In genomic region chr4:141993347-141994061, GRCm38 (mm10) we compare ENCODE assay signal across 13 mouse cellular contexts. TPM values are rescaled to one million over a fixed set of nuclear protein-coding genes. Genes with fewer than 3 reads are reported as not detected.
A peak's percentile ranks its signal among the peaks of the same experiment; 100 is the strongest.
DNase-seq lines count a peak whose midpoint lies in the region; ATAC-seq and TF ChIP-seq lines count a peak whose summit lies in the region.
"Had no signal": no experiment of that assay in that cellular context is flagged by ENCODE, and none has a peak within 500 bp of the region (broad histone marks: within the 10 kb centered on the region; RNA-seq: fewer than 3 reads in every experiment).

No protein-coding gene starts in this region.

- no peak overlapping the region for H3K27ac ChIP-seq in liver, postnatal 0 days (ENCODE audit: low read depth)
- H3K27ac ChIP-seq in midbrain, embryonic 15.5 days = no peak overlapping the region

- peak; percentile 18; the same call in 1 of the 2 replicates for ATAC-seq in liver, postnatal 0 days
- ATAC-seq in midbrain, embryonic 15.5 days (replicated peaks) = no peak
- ATAC-seq in inflammation-experienced regulatory T-cells, adult 6 months = no peak
- ATAC-seq: forebrain, postnatal 0 days had no signal

- no peak overlapping the region for H3K9ac ChIP-seq in liver, postnatal 0 days (replicated peaks)
- H3K9ac ChIP-seq in midbrain, embryonic 15.5 days = no peak overlapping the region
- H3K9ac ChIP-seq: forebrain, postnatal 0 days had no signal

- no peaks in the 10 kb centered on the region for H3K9me3 ChIP-seq in liver, postnatal 0 days (ENCODE audit: low read length)
- no peaks in the 10 kb centered on the region for H3K9me3 ChIP-seq in midbrain, embryonic 15.5 days

- H3K4me3 ChIP-seq in liver, postnatal 0 days (ENCODE audit: low read depth, low read length) = no peak overlapping the region
- no peak overlapping the region for H3K4me3 ChIP-seq in midbrain, embryonic 15.5 days
- H3K4me3 ChIP-seq: myocyte had no signal

- WGBS in liver, postnatal 0 days (ENCODE audit: insufficient replicate concordance) = 57% methylated on average over 5 of the region's 5 CpGs
- 82% methylated on average over 5 of the region's 5 CpGs for WGBS in midbrain, embryonic 15.5 days

- H3K36me3 ChIP-seq in liver, postnatal 0 days (replicated peaks; ENCODE audit: insufficient read depth, low read length) = no peaks in the 10 kb centered on the region
- H3K36me3 ChIP-seq in midbrain, embryonic 15.5 days (replicated peaks) = no peaks in the 10 kb centered on the region

- H3K27me3 ChIP-seq in liver, postnatal 0 days (ENCODE audit: insufficient read depth, low read length) = no peaks in the 10 kb centered on the region
- H3K27me3 ChIP-seq in midbrain, embryonic 15.5 days (replicated peaks) = no peaks in the 10 kb centered on the region

- H3K4me1 ChIP-seq in liver, postnatal 0 days (ENCODE audit: insufficient read depth) = no peaks in the 10 kb centered on the region
- peaks cover 4% of the 10 kb centered on the region; the same call in 1 of the 2 replicates for H3K4me1 ChIP-seq in midbrain, embryonic 15.5 days

- no peak for TF ChIP-seq EP300 in liver, postnatal 0 days (IDR thresholded peaks at IDR 0.05; ENCODE audit: low read depth)

- peak; percentile 35 for DNase-seq in kidney, adult 11 months
- DNase-seq in kidney, postnatal 10 days = no peak
- peak; percentile 48 for DNase-seq in retina, postnatal 1 day
- DNase-seq in retina, embryonic 14.5 days (ENCODE audit: low spot score) = no peak
- no peak for DNase-seq in liver, postnatal 0 days
- no peak for DNase-seq in urinary bladder, postnatal 10 days (ENCODE audit: low spot score)
- DNase-seq: adrenal gland, adult 8-10 months; cerebellum, postnatal 10 days; forebrain, postnatal 0 days; thymus, postnatal 25 days had no signal

- no peak for TF ChIP-seq CTCF in liver, postnatal 0 days (IDR thresholded peaks at IDR 0.05; ENCODE audit: low read depth)

- no peak overlapping the region for H3K4me2 ChIP-seq in liver, postnatal 0 days (ENCODE audit: low read depth, low read length)
- no peak overlapping the region for H3K4me2 ChIP-seq in midbrain, embryonic 15.5 days

RNA-seq across cellular contexts. Expression of gene Fhad1, which starts 21.4 kb away (rescaled TPM):
- polyA plus RNA-seq in liver, postnatal 0 days (2015; fragmentation: Nextera tagmentation; extraction: Ambion mirVana) = 0.71 and 1.0 TPM in 2 replicates
- polyA plus RNA-seq in midbrain, embryonic 15.5 days (2015; fragmentation: Nextera tagmentation; extraction: Ambion mirVana) = 3.7 and 4.2 TPM in 2 replicates
- 1 to 10 TPM in 2 of 3 experiments, not detected in 1; 2.2 to 2.6 TPM for polyA plus RNA-seq in inflammation-experienced regulatory T-cells, adult 6 months (2017; shearing (Covaris generic))

Comparison
In these comparisons a context has a peak if more than half of its experiments do, and no peak if none do; other contexts are left out.
1. DNase-seq: peak in kidney, adult 11 months (single experiment) and retina, postnatal 1 day (single experiment); none in kidney, postnatal 10 days (single experiment), retina, embryonic 14.5 days (single experiment), liver, postnatal 0 days (single experiment) and urinary bladder, postnatal 10 days (single experiment).